Mouse (Mus musculus) MEL (cell line): Measurements from ENCODE around the gene Tssk3. TPM values are rescaled to one million over a fixed set of nuclear protein-coding genes. Genes with fewer than 3 reads are reported as not detected.
A peak's percentile ranks its signal among the peaks of the same experiment; 100 is the strongest.

Experiments
- DNase-seq: peaks from one replicate; pipeline ENCODE4 v3.0.0; 2011; ENCODE audit warnings: low read depth, low spot score
- H3K27ac ChIP-seq: 2 replicates; pipeline ENCODE4 v1.5.1; 2012; ENCODE audit warnings: low read depth, mild to moderate bottlenecking, control low read depth, low read length, moderate library complexity; ENCODE audit not compliant: control insufficient read depth
- H3K27me3 ChIP-seq, 2 experiments: fragments of 150-350 bp in 1 of 2; sonication (generic) in 1 of 2; 2 replicates each; pipeline ENCODE4 v1.6.1; 2012; ENCODE audit warnings: low read length in 2 of 2, mild to moderate bottlenecking in 2 of 2, improper control_type of control experiment in 1 of 2, moderate library complexity in 1 of 2; ENCODE audit not compliant: insufficient read depth in 2 of 2, control insufficient read depth in 1 of 2
- H3K36me3 ChIP-seq, 2 experiments: 2 replicates each; pipeline ENCODE4 v1.6.1; 2012 to 2014; ENCODE audit warnings: low read length in 2 of 2, improper control_type of control experiment in 1 of 2, inconsistent platforms in 1 of 2, mild to moderate bottlenecking in 1 of 2; ENCODE audit not compliant: insufficient read depth in 2 of 2, control insufficient read depth in 1 of 2
- H3K4me1 ChIP-seq, 2 experiments: fragments of 150-350 bp in 1 of 2; sonication (generic) in 1 of 2; 2 replicates each; pipeline ENCODE4 v1.6.1; 2012; ENCODE audit warnings: low read length in 2 of 2, improper control_type of control experiment in 1 of 2, mild to moderate bottlenecking in 1 of 2; ENCODE audit not compliant: insufficient read depth in 2 of 2, control insufficient read depth in 1 of 2
- H3K4me3 ChIP-seq, 2 experiments: fragments of 150-350 bp in 1 of 2; sonication (generic) in 1 of 2; 2 replicates each; pipeline ENCODE4 v1.5.1; 2012; ENCODE audit warnings: low read depth in 2 of 2, low read length in 2 of 2, mild to moderate bottlenecking in 2 of 2, moderate library complexity in 2 of 2, control low read depth in 1 of 2, improper control_type of control experiment in 1 of 2; ENCODE audit not compliant: control insufficient read depth in 1 of 2, insufficient read depth in 1 of 2
- H3K79me2 ChIP-seq: 2 replicates; pipeline ENCODE4 v1.6.1; 2012; ENCODE audit warnings: mild to moderate bottlenecking, low read length, moderate library complexity; ENCODE audit not compliant: control insufficient read depth, poor library complexity, insufficient read depth
- H3K9ac ChIP-seq: 2 replicates; pipeline ENCODE4 v1.6.1; 2012; ENCODE audit warnings: low read depth, mild to moderate bottlenecking, control low read depth, low read length, moderate library complexity; ENCODE audit not compliant: control insufficient read depth, poor library complexity, severe bottlenecking
- H3K9me3 ChIP-seq: fragments of 150-350 bp; sonication (generic); replicated peaks from 2 replicates; pipeline ENCODE4 v1.6.1; 2012; ENCODE audit warnings: mild to moderate bottlenecking, low read length, improper control_type of control experiment, moderate library complexity; ENCODE audit not compliant: insufficient read depth
- EP300 ChIP-seq, 2 experiments: IDR thresholded peaks; 2 replicates each; pipeline ENCODE4 v1.6.1; 2011; ENCODE audit warnings: improper control_type of control experiment in 2 of 2, low read length in 2 of 2, low read depth in 1 of 2, mild to moderate bottlenecking in 1 of 2
- GATA1 ChIP-seq: IDR thresholded peaks from 2 replicates; pipeline ENCODE4 v1.6.1; 2011; ENCODE audit warnings: low read depth, low read length, improper control_type of control experiment
- HCFC1 ChIP-seq: IDR thresholded peaks from 2 replicates; pipeline ENCODE4 v1.6.1; 2012; ENCODE audit warnings: low read depth, mild to moderate bottlenecking, inconsistent platforms, low read length, improper control_type of control experiment, moderate library complexity
- JUND ChIP-seq: IDR thresholded peaks from 2 replicates; pipeline ENCODE4 v1.6.1; 2011; ENCODE audit warnings: low read depth, mild to moderate bottlenecking, improper control_type of control experiment, low read length
- MAFK ChIP-seq: IDR thresholded peaks from 2 replicates; pipeline ENCODE4 v1.6.1; 2011; ENCODE audit warnings: low read depth, mild to moderate bottlenecking, low read length, improper control_type of control experiment, borderline replicate concordance
- MAX ChIP-seq: IDR thresholded peaks from 2 replicates; pipeline ENCODE4 v1.6.1; 2011; ENCODE audit warnings: low read length, improper control_type of control experiment
- MEF2A ChIP-seq: IDR thresholded peaks from 2 replicates; pipeline ENCODE4 v1.6.1; 2014; ENCODE audit warnings: low read depth, mild to moderate bottlenecking, inconsistent platforms, low read length, improper control_type of control experiment; ENCODE audit not compliant: poor library complexity, insufficient replicate concordance, severe bottlenecking; ENCODE audit errors: extremely low read depth
- MXI1 ChIP-seq: IDR thresholded peaks from 2 replicates; pipeline ENCODE4 v1.6.1; 2011; ENCODE audit warnings: mild to moderate bottlenecking, low read depth, low read length, improper control_type of control experiment
- NELFE ChIP-seq: IDR thresholded peaks from 2 replicates; pipeline ENCODE4 v1.6.1; 2011; ENCODE audit warnings: low read depth, low read length, improper control_type of control experiment
- NRF1 ChIP-seq: IDR thresholded peaks from 2 replicates; pipeline ENCODE4 v1.6.1; 2014; ENCODE audit warnings: low read depth, mild to moderate bottlenecking, inconsistent platforms, low read length, improper control_type of control experiment, moderate library complexity; ENCODE audit not compliant: poor library complexity, insufficient read depth, severe bottlenecking
- RAD21 ChIP-seq: IDR thresholded peaks from 2 replicates; pipeline ENCODE4 v1.6.1; 2011; ENCODE audit warnings: mild to moderate bottlenecking, low read depth, low read length, improper control_type of control experiment
- RCOR1 ChIP-seq: IDR thresholded peaks from 2 replicates; pipeline ENCODE4 v1.6.1; 2012; ENCODE audit warnings: low read depth, mild to moderate bottlenecking, inconsistent platforms, low read length, improper control_type of control experiment
- SIN3A ChIP-seq: IDR thresholded peaks from 2 replicates; pipeline ENCODE4 v1.6.1; 2012; ENCODE audit warnings: low read length, improper control_type of control experiment, inconsistent platforms
- SMC3 ChIP-seq: IDR thresholded peaks from 2 replicates; pipeline ENCODE4 v1.6.1; 2011; ENCODE audit warnings: low read depth, low read length, improper control_type of control experiment
- TAL1 ChIP-seq: IDR thresholded peaks from 2 replicates; pipeline ENCODE4 v1.6.1; 2012; ENCODE audit warnings: mild to moderate bottlenecking, inconsistent platforms, low read length, moderate library complexity, mixed read lengths
- TBP ChIP-seq: IDR thresholded peaks from 2 replicates; pipeline ENCODE4 v1.8.0; 2011; ENCODE audit warnings: low read depth, low read length, improper control_type of control experiment
- TCF12 ChIP-seq: IDR thresholded peaks from 2 replicates; pipeline ENCODE4 v1.6.1; 2014; ENCODE audit warnings: low read depth, mild to moderate bottlenecking, inconsistent platforms, low read length, improper control_type of control experiment, moderate library complexity
- UBTF ChIP-seq: IDR thresholded peaks from 2 replicates; pipeline ENCODE4 v1.6.1; 2012; ENCODE audit warnings: low read depth, mild to moderate bottlenecking, inconsistent platforms, low read length, improper control_type of control experiment, moderate library complexity, borderline replicate concordance; ENCODE audit not compliant: insufficient read depth
- USF2 ChIP-seq, 2 experiments: IDR thresholded peaks; 2 replicates each; pipeline ENCODE4 v1.6.1; 2011 to 2012; ENCODE audit warnings: improper control_type of control experiment in 2 of 2, low read length in 2 of 2, borderline replicate concordance in 1 of 2, inconsistent platforms in 1 of 2, low read depth in 1 of 2, mild to moderate bottlenecking in 1 of 2; ENCODE audit not compliant: insufficient read depth in 1 of 2
- ZC3H11A ChIP-seq: IDR thresholded peaks from 2 replicates; pipeline ENCODE4 v1.6.1; 2012; ENCODE audit warnings: low read depth, mild to moderate bottlenecking, inconsistent platforms, low read length, improper control_type of control experiment
- ZNF384 ChIP-seq: IDR thresholded peaks from 2 replicates; pipeline ENCODE4 v1.6.1; 2012; ENCODE audit warnings: low read depth, mild to moderate bottlenecking, inconsistent platforms, low read length, improper control_type of control experiment
- polyA plus RNA-seq, 2 experiments: library from polyadenylated mRNA; stranded (reverse) in 1 of 2; unstranded in 1 of 2; fragments of >175 nt in 1 of 2; fragments of >200 nt in 1 of 2; gene quantifications; 2 replicates each; pipeline versions ENCODE4 v1.2.1 to v1.2.4; 2012; ENCODE audit warnings: low replicate concordance in 2 of 2, low read depth in 1 of 2; ENCODE audit not compliant: insufficient read length in 2 of 2, insufficient read depth in 1 of 2, missing spikeins in 1 of 2
- total RNA-seq: library from RNA; depleted of rRNA; stranded (reverse); fragments of 300-350 nt; gene quantifications from 2 replicates; pipeline ENCODE4 v1.2.3, GENCODE M21; 2012

Tssk3 gene
- total and polyA plus RNA-seq, 3 experiments, result not detected

- Histone ChIP-seq H3K36me3 (0 out of 4 replicates have a peak, but pooled peaks cover 0 to 3% of the 10 kb centered on the region in 2 experiments), H3K4me1 (peaks cover 3 to 12% of the 10 kb centered on the region in 2 experiments), H3K9me3 (no peaks in the 10 kb centered on the region), H3K9ac (peak overlapping the region; percentile 35; the same call in 1 of the 2 replicates), H3K27me3 (no peaks in the 10 kb centered on the region), H3K4me3 (peak overlapping the region; percentile 56 to 71), H3K27ac (no peak overlapping the region), H3K79me2 (no peaks in the 10 kb centered on the region)
- peak; percentile 69 for DNase-seq
- TF ChIP-seq MAX (no peak), RCOR1 (no peak), ZNF384 (peak; percentile 13; the same call in 1 of the 2 replicates), USF2 (IDR thresholded peaks at IDR 0.05; ENCODE audit: borderline replicate concordance in 1 of 2, insufficient read depth in 1 of 2, low read depth in 1 of 2, low read length in 2 of 2) (no peak)
Measured at GRCm38 (mm10) chr4:129500607-129501566, 10.1 kb upstream of the Tssk3 start.

GRCm38 (mm10) chr4:129500017-129500416 lies 9.2 kb upstream of the Tssk3 start:
- Histone ChIP-seq H3K27me3 (no peaks in the 10 kb centered on the region), H3K79me2 (no peaks in the 10 kb centered on the region), H3K9ac (no peak overlapping the region), H3K36me3 (peaks cover 0 to 6% of the 10 kb centered on the region in 2 experiments; a peak in 1 of 4 replicates), H3K27ac (no peak overlapping the region), H3K4me1 (peaks cover 6 to 18% of the 10 kb centered on the region in 2 experiments), H3K4me3 (no peak overlapping the region), H3K9me3 (no peaks in the 10 kb centered on the region)
- no peak for DNase-seq
- no peak for TF ChIP-seq EP300 (IDR thresholded peaks at IDR 0.05; ENCODE audit: low read depth in 1 of 2, low read length in 2 of 2)
- no peak for TF ChIP-seq TCF12
- TF ChIP-seq MAX, result no peak
- TF ChIP-seq MEF2A, result no peak
- no peak for TF ChIP-seq UBTF
- no peak for TF ChIP-seq USF2 (IDR thresholded peaks at IDR 0.05; ENCODE audit: borderline replicate concordance in 1 of 2, insufficient read depth in 1 of 2, low read depth in 1 of 2, low read length in 2 of 2)
- TF ChIP-seq JUND, result no peak
- no peak for TF ChIP-seq MXI1
- TF ChIP-seq GATA1, result no peak
- TF ChIP-seq ZC3H11A, result no peak
- no peak for TF ChIP-seq MAFK
- TF ChIP-seq HCFC1, result no peak
- TF ChIP-seq ZNF384, result no peak
- no peak for TF ChIP-seq SIN3A
- no peak for TF ChIP-seq TBP
- TF ChIP-seq NELFE, result no peak
- no peak for TF ChIP-seq SMC3
- TF ChIP-seq NRF1, result no peak
- no peak for TF ChIP-seq RAD21
- TF ChIP-seq TAL1, result no peak
